Mouse (Mus musculus): ENCODE results near the gene Memo1. TPM values are rescaled to one million over a fixed set of nuclear protein-coding genes. Genes with fewer than 3 reads are reported as not detected.
"Not testable (repeated sequence)": the region's sequence is repeated elsewhere in the genome, so short reads cannot be mapped to it uniquely, and the experiment has no call there.

Memo1 gene
- polyA plus RNA-seq, 1 experiment: 46.5 TPM

DNA sequence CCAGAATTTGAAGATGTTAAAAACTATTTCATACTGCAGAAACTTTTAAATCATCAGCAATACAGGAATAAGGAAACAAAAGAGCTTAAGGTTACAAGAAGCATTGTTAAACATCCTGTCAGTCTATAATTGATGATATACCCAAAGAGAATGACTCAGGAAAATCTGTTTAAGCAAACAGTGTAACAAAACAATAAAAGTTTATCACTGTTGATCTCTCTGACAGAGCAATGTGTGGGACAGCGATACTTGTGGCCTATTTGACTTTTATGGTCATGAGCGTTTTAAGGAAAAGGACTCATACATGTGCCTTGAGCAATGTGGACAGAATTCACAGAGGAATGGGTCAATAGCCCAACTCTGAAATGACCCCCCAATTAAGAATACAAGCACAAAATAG lies 78.0 kb downstream of the Memo1 start:
- no peak overlapping the region for H3K4me3 ChIP-seq (ENCODE audit: insufficient read depth, low read length)
- no peak overlapping the region for H3K27ac ChIP-seq (ENCODE audit: insufficient read depth, low read length)
- H3K4me1 ChIP-seq (ENCODE audit: control insufficient read depth, insufficient read depth, low read length): 0 out of 2 replicates have a peak, but pooled peaks cover 1% of the 10 kb centered on the region
- TF ChIP-seq POLR2A (IDR thresholded peaks at IDR 0.05; ENCODE audit: extremely low read depth, insufficient read depth, low read length): no peak
- no peak for TF ChIP-seq CTCF (IDR thresholded peaks at IDR 0.05; ENCODE audit: extremely low read depth, insufficient read depth, low read length)

DNA sequence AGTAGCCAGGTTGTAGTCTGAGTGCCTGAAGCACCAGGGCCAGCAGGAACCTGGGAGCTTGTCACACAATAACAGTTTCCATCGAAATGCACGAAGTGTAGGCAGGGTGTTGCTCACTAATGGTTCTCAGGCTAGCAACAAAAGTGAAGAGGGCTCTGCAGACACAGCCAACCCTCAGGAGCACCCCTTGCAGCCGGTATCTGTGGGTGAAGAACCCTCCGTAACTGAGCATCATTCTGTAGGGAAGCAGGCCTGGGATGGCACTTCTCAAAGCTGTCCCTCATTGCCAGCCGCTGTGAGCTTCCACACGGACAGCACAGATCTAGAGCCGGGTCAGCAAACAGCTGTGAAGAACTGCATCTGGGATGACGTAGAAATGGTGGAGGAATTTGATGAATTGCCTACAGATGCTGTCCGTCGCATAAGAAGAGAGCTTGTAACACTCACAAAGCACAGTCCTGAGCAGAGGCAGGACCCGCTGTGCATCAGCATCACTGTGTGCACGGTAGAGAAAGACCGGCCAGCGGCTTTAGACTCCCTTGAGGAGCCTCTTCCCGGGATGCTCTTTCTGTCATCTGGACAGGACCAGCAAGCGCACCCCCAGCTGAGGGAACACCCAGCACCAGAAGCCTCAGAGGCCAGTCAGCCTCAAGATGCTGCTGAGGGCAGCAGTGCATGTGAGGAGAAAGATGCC lies 82.3 kb downstream of the Memo1 start:
- not testable (repeated sequence) for H3K4me1 ChIP-seq (ENCODE audit: control insufficient read depth, insufficient read depth, low read length); H3K4me3 ChIP-seq (ENCODE audit: insufficient read depth, low read length); H3K27ac ChIP-seq (ENCODE audit: insufficient read depth, low read length)

DNA sequence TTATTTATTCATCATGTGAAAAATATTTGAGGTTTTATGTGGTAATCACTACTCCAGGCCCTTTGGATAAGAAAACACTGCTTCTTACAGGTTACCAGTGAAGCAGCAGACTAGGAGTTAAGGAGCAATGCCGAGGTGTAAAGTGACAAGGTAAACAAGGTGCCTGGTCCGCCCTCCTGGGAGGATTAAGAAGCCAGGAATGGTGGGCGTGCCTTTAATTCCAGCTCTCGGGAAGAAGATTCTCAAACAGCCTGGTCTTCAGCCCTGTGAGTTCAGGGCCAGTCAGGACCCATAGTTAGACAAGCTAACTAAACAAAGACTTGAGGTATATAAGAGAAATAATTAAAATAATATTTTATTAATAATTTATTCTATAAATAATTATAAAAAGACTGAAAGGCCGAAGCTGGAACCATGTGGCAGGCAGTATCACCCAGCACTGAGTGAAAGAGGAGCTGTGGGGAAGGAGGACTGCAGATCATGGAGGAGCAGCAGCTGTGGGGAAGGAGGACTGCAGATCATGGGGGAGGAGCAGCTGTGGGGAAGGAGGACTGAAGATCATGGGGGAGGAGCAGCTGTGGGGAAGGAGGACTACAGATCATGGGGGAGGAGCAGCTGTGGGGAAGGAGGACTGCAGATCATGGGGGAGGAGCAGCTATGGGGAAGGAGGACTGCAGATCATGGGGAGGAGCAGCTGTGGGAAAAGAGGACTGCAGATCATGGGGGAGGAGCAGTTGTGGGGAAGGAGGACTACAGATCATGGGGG lies 86.0 kb downstream of the Memo1 start:
- no peak overlapping the region for H3K27ac ChIP-seq (ENCODE audit: insufficient read depth, low read length)
- 0 out of 2 replicates have a peak, but pooled peaks cover 2% of the 10 kb centered on the region for H3K4me1 ChIP-seq (ENCODE audit: control insufficient read depth, insufficient read depth, low read length)
- H3K4me3 ChIP-seq (ENCODE audit: insufficient read depth, low read length): no peak overlapping the region
- TF ChIP-seq POLR2A (IDR thresholded peaks at IDR 0.05; ENCODE audit: extremely low read depth, insufficient read depth, low read length): no peak
- no peak for TF ChIP-seq CTCF (IDR thresholded peaks at IDR 0.05; ENCODE audit: extremely low read depth, insufficient read depth, low read length)

DNA sequence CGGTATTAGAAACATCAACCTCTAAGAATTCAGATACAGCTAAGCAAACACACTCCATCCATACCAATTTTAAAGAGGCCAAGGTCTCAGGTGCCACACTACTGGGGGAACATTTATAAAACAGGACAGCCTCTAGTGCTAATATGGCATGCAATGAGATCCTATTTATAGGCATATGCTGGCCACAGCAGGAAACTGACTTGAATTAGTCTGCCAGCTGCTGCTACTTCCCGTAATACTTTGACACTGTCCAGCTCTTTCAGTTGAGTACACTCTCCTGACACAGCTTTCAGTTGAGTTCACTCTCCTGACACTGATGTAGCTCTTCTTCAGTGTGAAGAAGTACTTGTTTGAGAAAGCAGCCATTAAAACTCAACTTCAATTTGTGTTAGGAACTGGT lies 99.4 kb downstream of the Memo1 start:
- Histone ChIP-seq H3K27ac (ENCODE audit: insufficient read depth, low read length) (no peak overlapping the region), H3K4me1 (ENCODE audit: control insufficient read depth, insufficient read depth, low read length) (no peaks in the 10 kb centered on the region), H3K4me3 (ENCODE audit: insufficient read depth, low read length) (no peak overlapping the region)
- TF ChIP-seq POLR2A (IDR thresholded peaks at IDR 0.05; ENCODE audit: extremely low read depth, insufficient read depth, low read length) (no peak), CTCF (IDR thresholded peaks at IDR 0.05; ENCODE audit: extremely low read depth, insufficient read depth, low read length) (no peak)

DNA sequence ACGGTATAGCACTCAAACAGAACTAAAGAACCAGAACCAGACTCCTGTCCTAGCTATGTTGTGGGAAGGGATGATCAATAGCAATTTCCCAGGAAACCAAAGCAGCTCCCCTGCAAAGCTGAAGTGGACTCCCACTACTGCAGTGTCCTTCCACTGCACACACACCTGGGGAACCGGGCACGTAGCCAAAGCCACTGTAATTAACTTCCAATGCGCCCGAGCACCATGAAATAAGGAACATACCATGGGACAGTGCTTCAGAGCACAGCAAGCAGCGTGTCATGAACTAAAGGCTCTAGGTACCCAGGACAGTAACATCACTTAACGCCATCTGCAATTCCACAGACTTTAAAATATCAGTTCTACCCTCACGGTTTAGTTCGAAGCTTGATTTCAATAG lies 100.6 kb downstream of the Memo1 start:
- no peaks in the 10 kb centered on the region for H3K4me1 ChIP-seq (ENCODE audit: control insufficient read depth, insufficient read depth, low read length)
- H3K4me3 ChIP-seq (ENCODE audit: insufficient read depth, low read length): no peak overlapping the region
- no peak overlapping the region for H3K27ac ChIP-seq (ENCODE audit: insufficient read depth, low read length)
- TF ChIP-seq POLR2A (IDR thresholded peaks at IDR 0.05; ENCODE audit: extremely low read depth, insufficient read depth, low read length) (no peak), CTCF (IDR thresholded peaks at IDR 0.05; ENCODE audit: extremely low read depth, insufficient read depth, low read length) (no peak)

DNA sequence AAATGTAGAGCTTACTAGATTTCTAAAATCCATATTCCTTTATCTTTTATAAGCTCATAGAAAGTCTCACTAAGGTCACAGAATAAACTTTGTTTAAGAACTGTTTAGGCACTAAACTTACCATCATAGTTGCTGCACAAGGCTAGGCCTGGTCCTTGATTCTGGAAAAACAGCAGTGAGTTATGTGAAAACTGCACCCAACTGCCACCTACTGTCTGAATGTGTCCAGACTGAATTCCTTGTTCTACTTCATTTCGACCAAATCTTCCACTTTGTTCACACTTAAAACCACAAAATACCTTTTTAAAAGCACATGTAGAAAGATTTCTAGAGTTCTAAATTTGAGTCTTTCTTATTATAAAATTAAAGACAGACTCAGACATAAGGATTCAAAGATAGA lies 101.9 kb downstream of the Memo1 start:
- no peaks in the 10 kb centered on the region for H3K4me1 ChIP-seq (ENCODE audit: control insufficient read depth, insufficient read depth, low read length)
- no peak overlapping the region for H3K27ac ChIP-seq (ENCODE audit: insufficient read depth, low read length)
- TF ChIP-seq POLR2A (IDR thresholded peaks at IDR 0.05; ENCODE audit: extremely low read depth, insufficient read depth, low read length) (no peak), CTCF (IDR thresholded peaks at IDR 0.05; ENCODE audit: extremely low read depth, insufficient read depth, low read length) (peak; percentile 45; the same call in 1 of the 2 replicates)
- H3K4me3 ChIP-seq (ENCODE audit: insufficient read depth, low read length): no peak overlapping the region

DNA sequence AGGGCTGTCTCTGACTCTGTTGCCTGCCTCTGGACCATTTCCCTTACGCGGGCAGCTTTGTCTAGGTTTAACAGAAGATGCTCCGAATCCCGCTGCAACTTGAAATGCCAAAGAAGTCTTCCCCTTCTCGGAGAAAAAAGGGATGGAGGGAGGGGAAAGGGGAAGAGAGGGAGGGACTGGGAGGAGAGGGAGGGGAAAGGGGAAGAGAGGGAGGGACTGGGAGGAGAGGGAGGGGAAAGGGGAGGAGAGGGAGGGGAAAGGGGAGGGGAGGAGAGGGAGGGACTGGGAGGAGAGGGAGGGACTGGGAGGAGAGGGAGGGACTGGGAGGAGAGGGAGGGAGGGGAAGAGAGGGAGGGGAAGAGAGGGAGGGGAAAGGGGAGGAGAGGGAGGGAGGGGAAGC lies 103.9 kb downstream of the Memo1 start:
- Histone ChIP-seq H3K4me1 (ENCODE audit: control insufficient read depth, insufficient read depth, low read length) (no peaks in the 10 kb centered on the region), H3K27ac (ENCODE audit: insufficient read depth, low read length) (no peak overlapping the region), H3K4me3 (ENCODE audit: insufficient read depth, low read length) (no peak overlapping the region)
- TF ChIP-seq CTCF (IDR thresholded peaks at IDR 0.05; ENCODE audit: extremely low read depth, insufficient read depth, low read length) (no peak), POLR2A (IDR thresholded peaks at IDR 0.05; ENCODE audit: extremely low read depth, insufficient read depth, low read length) (no peak)

DNA sequence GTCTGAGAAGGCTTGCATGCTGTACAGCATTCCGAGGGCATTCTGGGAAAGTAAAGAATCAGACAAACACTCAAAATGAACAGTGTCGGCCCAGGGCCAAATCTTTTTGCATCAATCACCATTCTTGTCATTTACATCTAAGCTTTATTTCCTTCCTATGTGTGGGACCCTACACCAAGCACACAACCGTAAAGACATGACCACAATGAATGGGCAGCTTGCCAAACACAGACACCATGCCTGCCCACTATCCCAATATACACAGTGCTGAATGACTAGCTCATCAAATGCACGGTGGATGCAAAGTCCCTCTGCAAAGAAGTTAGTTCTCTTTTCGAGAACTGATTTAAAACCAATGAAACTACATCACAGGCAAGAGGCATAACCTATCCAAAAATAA lies 109.1 kb downstream of the Memo1 start:
- no peak overlapping the region for H3K27ac ChIP-seq (ENCODE audit: insufficient read depth, low read length)
- no peak for TF ChIP-seq CTCF (IDR thresholded peaks at IDR 0.05; ENCODE audit: extremely low read depth, insufficient read depth, low read length)
- no peak for TF ChIP-seq POLR2A (IDR thresholded peaks at IDR 0.05; ENCODE audit: extremely low read depth, insufficient read depth, low read length)

DNA sequence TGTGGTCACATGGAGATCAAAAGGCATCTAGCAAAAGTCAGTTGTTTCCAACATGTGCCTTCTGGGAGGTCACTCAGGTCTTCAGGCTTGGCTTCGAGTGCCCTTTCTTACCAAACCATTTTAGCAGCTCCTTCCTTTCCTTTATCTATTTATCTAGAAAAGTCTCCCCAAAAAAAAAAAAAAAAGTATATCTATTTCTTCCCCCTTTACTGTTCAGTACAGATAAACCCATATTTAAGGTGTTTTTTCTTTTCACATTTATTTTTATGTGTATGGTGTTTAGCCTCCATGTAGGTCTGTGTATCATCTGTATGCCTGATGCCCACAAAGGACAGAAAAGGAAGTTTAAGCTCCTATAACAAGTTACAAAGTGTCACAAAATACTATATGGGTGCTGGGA lies 110.6 kb downstream of the Memo1 start:
- no peak overlapping the region for H3K27ac ChIP-seq (ENCODE audit: insufficient read depth, low read length)
- no peaks in the 10 kb centered on the region for H3K4me1 ChIP-seq (ENCODE audit: control insufficient read depth, insufficient read depth, low read length)
- H3K4me3 ChIP-seq (ENCODE audit: insufficient read depth, low read length): no peak overlapping the region
- TF ChIP-seq CTCF (IDR thresholded peaks at IDR 0.05; ENCODE audit: extremely low read depth, insufficient read depth, low read length): no peak
- TF ChIP-seq POLR2A (IDR thresholded peaks at IDR 0.05; ENCODE audit: extremely low read depth, insufficient read depth, low read length): no peak

More for the DNA sequence above, 109.1 kb downstream of the Memo1 start:
- H3K4me3 ChIP-seq (ENCODE audit: insufficient read depth, low read length): no peak overlapping the region
- no peaks in the 10 kb centered on the region for H3K4me1 ChIP-seq (ENCODE audit: control insufficient read depth, insufficient read depth, low read length)

DNA sequence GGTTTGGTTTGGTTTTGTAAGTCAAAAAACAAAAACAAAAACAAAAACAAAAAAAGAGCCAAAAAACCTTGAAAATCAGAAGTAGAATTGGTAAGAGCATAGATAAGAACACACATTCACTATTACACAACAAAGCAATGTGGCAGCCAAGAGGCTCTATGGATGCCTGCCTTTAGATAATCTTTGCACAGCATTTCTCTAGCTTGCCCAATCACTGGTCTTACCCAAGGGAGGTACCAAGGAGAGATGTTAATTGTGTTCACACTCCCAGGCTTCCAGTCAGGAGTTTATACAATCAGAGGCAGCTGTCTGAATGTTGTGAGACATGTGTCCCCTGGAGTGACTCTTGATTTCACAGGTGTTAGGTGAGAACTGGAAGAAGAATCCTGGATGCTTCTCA lies 114.4 kb downstream of the Memo1 start:
- H3K4me3 ChIP-seq (ENCODE audit: insufficient read depth, low read length): no peak overlapping the region
- TF ChIP-seq POLR2A (IDR thresholded peaks at IDR 0.05; ENCODE audit: extremely low read depth, insufficient read depth, low read length): no peak
- no peak for TF ChIP-seq CTCF (IDR thresholded peaks at IDR 0.05; ENCODE audit: extremely low read depth, insufficient read depth, low read length)

DNA sequence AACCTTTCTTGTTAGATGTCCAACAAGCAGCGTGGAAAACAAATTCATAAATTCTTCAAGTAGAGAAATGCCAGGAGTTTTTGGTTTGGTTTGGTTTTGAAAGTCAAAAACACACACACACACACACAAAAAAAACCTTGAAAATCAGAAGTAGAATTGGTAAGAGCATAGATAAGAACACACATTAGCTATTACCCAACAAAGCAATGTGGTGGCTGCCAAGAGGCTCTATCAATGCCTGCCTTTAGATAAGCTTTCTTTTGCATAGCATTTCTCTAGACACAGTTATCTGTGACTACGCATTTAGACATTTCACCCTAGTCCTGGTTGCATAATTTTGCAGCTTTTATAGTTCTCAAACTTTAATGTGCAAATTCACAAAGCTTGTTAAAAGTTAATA lies 115.7 kb downstream of the Memo1 start:
- H3K4me3 ChIP-seq (ENCODE audit: insufficient read depth, low read length); H3K27ac ChIP-seq (ENCODE audit: insufficient read depth, low read length); H3K4me1 ChIP-seq (ENCODE audit: control insufficient read depth, insufficient read depth, low read length): not testable (repeated sequence)

More for the DNA sequence above, 114.4 kb downstream of the Memo1 start:
- Histone ChIP-seq H3K4me1 (ENCODE audit: control insufficient read depth, insufficient read depth, low read length) (no peaks in the 10 kb centered on the region; the same call in 1 of the 2 replicates), H3K27ac (ENCODE audit: insufficient read depth, low read length) (no peak overlapping the region)

Data from cortical plate, adult 2 months (tissue).